Mouse (Mus musculus): Measurements from ENCODE around the gene Gm11733. TPM values are rescaled to one million over a fixed set of nuclear protein-coding genes. Genes with fewer than 3 reads are reported as not detected.

Gene Gm11733
- polyA plus RNA-seq, 1 experiment from 2014 or later: not detected

DNA sequence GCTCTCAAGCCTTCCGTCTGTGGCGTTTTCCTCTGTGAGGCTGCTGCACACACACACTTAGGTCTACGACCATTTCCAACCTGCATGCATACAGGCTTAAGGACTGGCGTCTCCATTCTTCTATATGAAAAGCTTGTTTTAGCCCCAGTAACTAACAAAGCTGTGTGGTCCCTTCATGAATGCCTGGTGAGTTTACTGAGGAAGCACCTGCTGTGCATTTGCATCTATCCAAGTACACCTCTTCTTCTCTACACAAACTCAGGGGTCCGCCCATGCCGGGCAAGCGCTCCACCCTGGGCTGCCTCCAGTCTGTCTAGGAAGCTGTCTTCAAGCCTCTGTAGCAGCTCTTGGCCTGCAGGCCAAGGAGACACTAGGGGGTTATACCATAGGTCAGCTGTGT lies 17.3 kb upstream of the Gm11733 start:
- no peak overlapping the region for H3K4me2 ChIP-seq
- no peak overlapping the region for H3K9ac ChIP-seq
- no peaks in the 10 kb centered on the region for H3K27me3 ChIP-seq (replicated peaks)
- peaks cover 70% of the 10 kb centered on the region for H3K4me1 ChIP-seq
- no peak for ATAC-seq (replicated peaks)
- WGBS: 70% methylated on average over 7 of the region's 7 CpGs
- no peaks in the 10 kb centered on the region for H3K36me3 ChIP-seq (replicated peaks)
- no peak overlapping the region for H3K27ac ChIP-seq
- no peak overlapping the region for H3K4me3 ChIP-seq
- H3K9me3 ChIP-seq: no peaks in the 10 kb centered on the region

GRCm38 (mm10) chr11:117468585-117469363 lies 15.4 kb upstream of the Gm11733 start:
- no peak for ATAC-seq (replicated peaks)
- 36% methylated on average over 6 of the region's 6 CpGs for WGBS

GRCm38 (mm10) chr11:117469724-117470123 lies 14.4 kb upstream of the Gm11733 start:
- H3K4me1 ChIP-seq: peaks cover 56% of the 10 kb centered on the region
- no peak for ATAC-seq (replicated peaks)
- H3K9ac ChIP-seq: no peak overlapping the region
- H3K4me3 ChIP-seq: no peak overlapping the region
- WGBS: 27% methylated on average over 5 of the region's 5 CpGs
- H3K27ac ChIP-seq: peak overlapping the region; percentile 63
- no peaks in the 10 kb centered on the region for H3K27me3 ChIP-seq (replicated peaks)
- H3K4me2 ChIP-seq: no peak overlapping the region
- no peaks in the 10 kb centered on the region for H3K36me3 ChIP-seq (replicated peaks)
- no peaks in the 10 kb centered on the region for H3K9me3 ChIP-seq

More at GRCm38 (mm10) chr11:117468585-117469363, 15.4 kb upstream of the Gm11733 start:
- Histone ChIP-seq H3K4me3 (no peak overlapping the region), H3K9ac (no peak overlapping the region), H3K4me2 (no peak overlapping the region), H3K27me3 (replicated peaks) (no peaks in the 10 kb centered on the region), H3K4me1 (peaks cover 64% of the 10 kb centered on the region), H3K36me3 (replicated peaks) (no peaks in the 10 kb centered on the region), H3K27ac (peak overlapping the region; percentile 63), H3K9me3 (no peaks in the 10 kb centered on the region)

GRCm38 (mm10) chr11:117470586-117471195 lies 13.5 kb upstream of the Gm11733 start:
- no peak overlapping the region for H3K4me3 ChIP-seq
- no peak for ATAC-seq (replicated peaks)
- WGBS: 91% methylated on average over 12 of the region's 12 CpGs
- no peaks in the 10 kb centered on the region for H3K36me3 ChIP-seq (replicated peaks)
- H3K9me3 ChIP-seq: no peaks in the 10 kb centered on the region
- no peaks in the 10 kb centered on the region for H3K27me3 ChIP-seq (replicated peaks)
- H3K9ac ChIP-seq: no peak overlapping the region
- no peak overlapping the region for H3K4me2 ChIP-seq
- H3K27ac ChIP-seq: no peak overlapping the region
- H3K4me1 ChIP-seq: peaks cover 48% of the 10 kb centered on the region

- Histone ChIP-seq H3K4me3 (no peak overlapping the region), H3K27ac (no peak overlapping the region), H3K9ac (no peak overlapping the region), H3K9me3 (no peaks in the 10 kb centered on the region), H3K27me3 (replicated peaks) (no peaks in the 10 kb centered on the region), H3K4me1 (peaks cover 38% of the 10 kb centered on the region), H3K36me3 (replicated peaks) (no peaks in the 10 kb centered on the region), H3K4me2 (no peak overlapping the region)
- ATAC-seq (replicated peaks): no peak
- WGBS: 28% methylated on average over 14 of the region's 14 CpGs
These were observed 12.4 kb upstream of the Gm11733 start for GRCm38 (mm10) chr11:117471625-117472283.

DNA sequence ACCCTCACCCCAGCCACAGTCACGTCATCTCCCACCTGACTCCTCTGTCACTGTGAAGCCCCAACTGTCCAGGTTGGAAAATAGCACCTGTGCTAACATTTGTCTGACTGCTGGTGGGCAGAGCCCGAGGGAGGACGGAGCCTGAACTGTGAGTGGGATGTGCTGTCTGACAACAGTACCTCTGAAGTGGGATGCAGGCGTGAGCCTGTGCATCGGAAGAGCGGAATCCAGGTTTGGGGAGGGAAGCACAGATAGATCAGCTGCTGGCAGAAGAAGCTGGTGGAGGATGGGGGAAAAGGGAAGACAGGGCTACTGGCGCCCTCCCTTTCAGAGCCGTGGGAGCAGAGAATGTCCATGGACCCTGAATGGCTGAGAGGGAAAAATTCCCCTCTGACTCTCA lies 11.3 kb upstream of the Gm11733 start:
- H3K9ac ChIP-seq: no peak overlapping the region
- ATAC-seq (replicated peaks): no peak

DNA sequence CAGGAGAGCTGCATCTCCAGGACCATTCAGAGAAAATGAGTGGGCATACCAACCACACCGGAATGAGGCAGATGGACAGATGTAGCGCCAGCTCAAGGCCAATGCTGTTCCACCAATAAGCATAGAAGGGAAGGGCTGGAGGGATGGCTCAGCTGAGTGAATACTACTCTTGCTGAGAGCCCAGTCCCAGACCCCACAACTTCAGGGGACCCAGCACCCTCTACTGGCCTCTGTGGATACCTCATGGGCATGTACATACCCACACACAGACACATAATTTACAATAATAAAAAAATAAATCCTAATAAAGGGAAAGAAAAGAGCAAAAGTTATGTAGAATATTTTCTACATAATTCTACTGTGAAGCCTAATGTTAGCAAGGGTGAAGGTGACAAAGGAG lies 9.0 kb upstream of the Gm11733 start:
- Histone ChIP-seq H3K36me3 (replicated peaks) (no peaks in the 10 kb centered on the region), H3K4me1 (peaks cover 38% of the 10 kb centered on the region), H3K9me3 (no peaks in the 10 kb centered on the region), H3K4me2 (no peak overlapping the region), H3K9ac (no peak overlapping the region), H3K4me3 (no peak overlapping the region), H3K27ac (no peak overlapping the region), H3K27me3 (replicated peaks) (no peaks in the 10 kb centered on the region)
- no peak for ATAC-seq (replicated peaks)
- WGBS: 94% methylated on average over 2 of the region's 2 CpGs

More for the DNA sequence above, 11.3 kb upstream of the Gm11733 start:
- Histone ChIP-seq H3K4me3 (no peak overlapping the region), H3K9me3 (no peaks in the 10 kb centered on the region), H3K36me3 (replicated peaks) (no peaks in the 10 kb centered on the region), H3K27ac (0 out of 2 replicates have a peak overlapping the region, but pooled peaks have one; percentile 8), H3K4me1 (peaks cover 38% of the 10 kb centered on the region), H3K4me2 (no peak overlapping the region), H3K27me3 (replicated peaks) (no peaks in the 10 kb centered on the region)
- WGBS: 77% methylated on average over 7 of the region's 8 CpGs

DNA sequence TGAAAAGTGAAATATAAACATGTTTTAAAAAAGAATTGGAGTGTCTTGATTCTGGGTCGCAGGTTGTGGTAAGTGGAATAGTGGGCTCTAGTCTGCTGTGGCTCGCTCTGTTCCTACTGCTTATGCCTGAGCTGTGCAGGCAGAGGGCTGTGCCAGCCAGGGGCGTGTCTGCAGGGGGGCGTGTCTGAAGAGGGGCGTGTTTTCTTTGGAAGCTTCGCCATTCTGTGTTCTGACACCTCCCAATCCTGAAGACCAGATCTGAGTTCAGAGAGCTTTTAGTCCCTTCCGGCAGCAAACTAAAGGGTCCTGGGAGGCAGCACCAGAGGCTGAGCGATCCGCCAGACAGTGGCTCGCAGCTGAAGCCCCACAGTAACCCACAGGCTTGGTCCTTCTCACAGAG lies 8.5 kb upstream of the Gm11733 start:
- Histone ChIP-seq H3K27ac (no peak overlapping the region), H3K27me3 (replicated peaks) (no peaks in the 10 kb centered on the region), H3K4me3 (no peak overlapping the region), H3K9ac (no peak overlapping the region), H3K9me3 (no peaks in the 10 kb centered on the region), H3K36me3 (replicated peaks) (no peaks in the 10 kb centered on the region), H3K4me1 (peaks cover 42% of the 10 kb centered on the region), H3K4me2 (no peak overlapping the region)
- no peak for ATAC-seq (replicated peaks)
- WGBS: 48% methylated on average over 10 of the region's 10 CpGs

GRCm38 (mm10) chr11:117476554-117477107 lies 7.5 kb upstream of the Gm11733 start:
- 71% methylated on average over 5 of the region's 5 CpGs for WGBS
- H3K36me3 ChIP-seq (replicated peaks): no peaks in the 10 kb centered on the region
- H3K4me1 ChIP-seq: peaks cover 49% of the 10 kb centered on the region
- H3K27ac ChIP-seq: no peak overlapping the region
- H3K9ac ChIP-seq: no peak overlapping the region
- no peak overlapping the region for H3K4me2 ChIP-seq
- no peaks in the 10 kb centered on the region for H3K27me3 ChIP-seq (replicated peaks)
- no peak overlapping the region for H3K4me3 ChIP-seq
- ATAC-seq (replicated peaks): no peak
- H3K9me3 ChIP-seq: no peaks in the 10 kb centered on the region

DNA sequence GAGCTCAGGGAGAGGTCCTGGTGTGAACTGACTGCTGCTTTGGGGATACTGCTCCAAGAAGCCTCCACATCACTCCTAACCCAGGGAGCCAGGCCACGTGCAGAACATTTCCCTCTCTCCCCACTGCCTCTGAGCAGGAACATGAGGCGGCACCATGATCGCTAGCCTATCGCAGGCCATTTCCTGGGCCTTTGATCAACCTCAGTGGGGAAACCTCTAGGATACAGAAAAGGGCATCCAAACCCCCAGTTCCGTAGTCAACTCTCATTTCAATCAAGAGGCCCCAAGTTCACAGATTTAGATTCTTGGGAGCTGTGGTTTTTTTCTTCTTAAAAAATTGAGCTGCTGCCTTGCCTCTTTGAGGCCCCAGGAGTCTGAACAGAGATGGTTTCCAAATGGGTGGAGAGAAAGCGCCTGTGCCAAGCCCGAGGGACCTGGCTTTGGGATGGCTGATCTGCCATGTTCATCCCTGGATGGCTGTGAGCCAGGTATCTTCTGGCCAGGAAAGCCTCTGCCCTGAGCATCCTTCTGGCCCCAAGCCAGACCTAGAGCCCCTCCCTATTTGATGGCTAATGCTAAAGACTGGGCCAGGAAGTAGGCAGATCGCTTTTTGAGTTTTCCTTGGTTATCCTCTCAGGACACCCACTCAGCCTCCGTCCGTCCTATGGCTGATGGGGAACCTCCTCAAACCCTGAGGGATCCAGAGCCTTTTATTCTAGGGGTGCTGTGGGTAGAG lies 5.7 kb upstream of the Gm11733 start:
- H3K9me3 ChIP-seq: no peaks in the 10 kb centered on the region
- H3K27me3 ChIP-seq (replicated peaks): no peaks in the 10 kb centered on the region
- no peak overlapping the region for H3K9ac ChIP-seq
- peaks cover 54% of the 10 kb centered on the region for H3K4me1 ChIP-seq
- 33% methylated on average over 10 of the region's 10 CpGs for WGBS
- H3K4me3 ChIP-seq: no peak overlapping the region
- peak overlapping the region; percentile 92 for H3K27ac ChIP-seq
- H3K36me3 ChIP-seq (replicated peaks): no peaks in the 10 kb centered on the region
- H3K4me2 ChIP-seq: peak overlapping the region; percentile 30
- peak; percentile 12; the same call in 1 of the 2 replicates for ATAC-seq (replicated peaks)

DNA sequence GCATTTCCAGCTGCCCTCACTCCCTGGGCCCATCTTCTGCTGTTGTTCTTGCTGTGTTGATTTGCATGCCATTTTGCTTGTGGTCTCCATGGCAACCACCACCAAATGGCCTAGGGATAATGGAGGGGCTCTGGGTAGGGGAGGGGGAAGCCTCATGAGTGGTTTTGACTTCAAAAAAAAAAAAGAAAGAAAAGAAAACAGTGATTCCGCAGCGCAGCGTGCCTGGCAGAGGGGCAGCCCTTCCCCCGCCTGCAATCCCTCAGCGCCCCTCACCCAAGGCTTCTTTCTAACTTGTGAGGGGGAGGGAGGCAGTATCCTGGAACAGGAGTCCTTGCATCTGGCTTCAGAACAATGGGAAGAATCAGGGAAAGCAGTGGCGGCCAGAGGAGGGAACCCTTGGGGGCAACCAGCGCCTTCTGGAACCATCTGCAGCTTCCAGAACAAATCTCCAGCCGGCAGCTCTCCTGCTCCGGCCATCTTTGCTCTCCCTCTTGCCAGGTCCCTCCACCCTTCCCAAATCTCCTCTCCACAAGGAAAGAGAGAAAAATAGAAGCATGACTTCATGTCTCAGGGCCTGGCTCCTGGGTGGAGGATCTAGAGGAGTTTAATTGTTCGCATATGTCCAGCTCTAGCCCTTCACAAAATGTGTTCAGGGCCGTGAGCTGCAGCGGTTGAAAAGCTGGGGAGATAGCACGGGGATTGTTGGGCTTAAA lies 5.0 kb upstream of the Gm11733 start:
- peak overlapping the region; percentile 30 for H3K4me2 ChIP-seq
- 4% methylated on average over 13 of the region's 13 CpGs for WGBS
- ATAC-seq (replicated peaks): peak; percentile 71
- peak overlapping the region; percentile 28; the same call in 1 of the 2 replicates for H3K9ac ChIP-seq
- no peaks in the 10 kb centered on the region for H3K27me3 ChIP-seq (replicated peaks)
- H3K4me1 ChIP-seq: peaks cover 60% of the 10 kb centered on the region
- no peaks in the 10 kb centered on the region for H3K9me3 ChIP-seq
- peak overlapping the region; percentile 92 for H3K27ac ChIP-seq
- no peak overlapping the region for H3K4me3 ChIP-seq
- no peaks in the 10 kb centered on the region for H3K36me3 ChIP-seq (replicated peaks)

All from midbrain, embryonic 15.5 days (tissue).